Mouse (Mus musculus) MEL (cell line): Measurements from ENCODE around the gene Men1.

Experiments used
- CTCF ChIP-seq, 3 experiments: IDR thresholded peaks in 2 of 3; conservative IDR thresholded peaks in 1 of 3; 2 replicates each; pipeline ENCODE4 v1.5.1; 2011 to 2012; ENCODE audit warnings: low read length in 3 of 3, low read depth in 2 of 3, mild to moderate bottlenecking in 2 of 3, improper control_type of control experiment in 1 of 3, inconsistent platforms in 1 of 3, mixed read lengths in 1 of 3, moderate library complexity in 1 of 3; ENCODE audit not compliant: control insufficient read depth in 1 of 3, insufficient read depth in 1 of 3, poor library complexity in 1 of 3, severe bottlenecking in 1 of 3
- EP300 ChIP-seq, 2 experiments: IDR thresholded peaks; 2 replicates each; pipeline ENCODE4 v1.6.1; 2011; ENCODE audit warnings: improper control_type of control experiment in 2 of 2, low read length in 2 of 2, low read depth in 1 of 2, mild to moderate bottlenecking in 1 of 2
- MAX ChIP-seq: IDR thresholded peaks from 2 replicates; pipeline ENCODE4 v1.6.1; 2011; ENCODE audit warnings: low read length, improper control_type of control experiment
- MEF2A ChIP-seq: IDR thresholded peaks from 2 replicates; pipeline ENCODE4 v1.6.1; 2014; ENCODE audit warnings: low read depth, mild to moderate bottlenecking, inconsistent platforms, low read length, improper control_type of control experiment; ENCODE audit not compliant: poor library complexity, insufficient replicate concordance, severe bottlenecking; ENCODE audit errors: extremely low read depth
- MYB ChIP-seq: IDR thresholded peaks from 2 replicates; pipeline ENCODE4 v1.6.1; 2011; ENCODE audit warnings: mild to moderate bottlenecking, low read depth, low read length, improper control_type of control experiment
- NRF1 ChIP-seq: IDR thresholded peaks from 2 replicates; pipeline ENCODE4 v1.6.1; 2014; ENCODE audit warnings: low read depth, mild to moderate bottlenecking, inconsistent platforms, low read length, improper control_type of control experiment, moderate library complexity; ENCODE audit not compliant: poor library complexity, insufficient read depth, severe bottlenecking
- POLR2A ChIP-seq, 2 experiments: IDR thresholded peaks; 2 replicates each; pipeline ENCODE4 v1.6.1; 2011 to 2012; ENCODE audit warnings: low read length in 2 of 2, mild to moderate bottlenecking in 2 of 2, control low read depth in 1 of 2, improper control_type of control experiment in 1 of 2, low read depth in 1 of 2, moderate library complexity in 1 of 2; ENCODE audit not compliant: control insufficient read depth in 1 of 2, insufficient read depth in 1 of 2, poor library complexity in 1 of 2
- POLR2AphosphoS2 ChIP-seq: IDR thresholded peaks from 2 replicates; pipeline ENCODE4 v1.6.1; 2011; ENCODE audit warnings: low read length, improper control_type of control experiment
- POLR2AphosphoS5 ChIP-seq: IDR thresholded peaks from 2 replicates; pipeline ENCODE4 v1.6.1; 2012; ENCODE audit warnings: low read depth, borderline replicate concordance, mild to moderate bottlenecking, inconsistent platforms, low read length, moderate library complexity, mixed read lengths
- RCOR1 ChIP-seq: IDR thresholded peaks from 2 replicates; pipeline ENCODE4 v1.6.1; 2012; ENCODE audit warnings: low read depth, mild to moderate bottlenecking, inconsistent platforms, low read length, improper control_type of control experiment
- TAL1 ChIP-seq: IDR thresholded peaks from 2 replicates; pipeline ENCODE4 v1.6.1; 2012; ENCODE audit warnings: mild to moderate bottlenecking, inconsistent platforms, low read length, moderate library complexity, mixed read lengths
- ZC3H11A ChIP-seq: IDR thresholded peaks from 2 replicates; pipeline ENCODE4 v1.6.1; 2012; ENCODE audit warnings: low read depth, mild to moderate bottlenecking, inconsistent platforms, low read length, improper control_type of control experiment
- ZKSCAN1 ChIP-seq: IDR thresholded peaks from 2 replicates; pipeline ENCODE4 v1.6.1; 2012; ENCODE audit warnings: low read depth, mild to moderate bottlenecking, inconsistent platforms, low read length, improper control_type of control experiment, moderate library complexity

DNA sequence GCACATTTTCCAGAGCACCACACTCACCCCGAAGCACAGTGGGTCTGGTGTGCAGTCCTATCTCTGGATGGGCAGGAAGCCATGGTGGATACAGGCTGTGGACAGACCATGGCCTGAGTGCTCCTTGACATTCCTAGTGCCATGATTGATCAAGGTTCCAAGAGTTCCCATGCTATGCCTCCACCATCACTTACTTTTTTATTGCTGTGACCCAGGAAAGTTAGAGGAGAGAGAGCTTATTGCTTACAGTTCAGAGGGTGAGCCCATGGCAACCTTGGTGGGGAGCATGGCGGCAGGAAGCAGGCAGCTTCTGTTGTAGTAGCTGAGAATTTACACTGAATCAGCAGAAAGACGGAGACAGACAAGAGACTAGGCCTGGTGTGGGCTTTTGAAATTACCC lies 26.5 kb downstream of the Men1 start:
- TF ChIP-seq MEF2A = no peak
- TF ChIP-seq POLR2A (IDR thresholded peaks at IDR 0.05; ENCODE audit: control insufficient read depth in 1 of 2, insufficient read depth in 1 of 2, low read depth in 1 of 2, low read length in 2 of 2, poor library complexity in 1 of 2) = no peak
- TF ChIP-seq TAL1 = no peak
- no peak for TF ChIP-seq NRF1
- TF ChIP-seq CTCF (IDR thresholded peaks at IDR 0.05 in 2 of 3, conservative IDR thresholded peaks at IDR 0.05 in 1 of 3; ENCODE audit: control insufficient read depth in 1 of 3, insufficient read depth in 1 of 3, low read depth in 2 of 3, low read length in 3 of 3, poor library complexity in 1 of 3, severe bottlenecking in 1 of 3) = no peak
- TF ChIP-seq RCOR1 = no peak
- no peak for TF ChIP-seq MAX
- TF ChIP-seq MYB = no peak
- no peak for TF ChIP-seq ZKSCAN1
- TF ChIP-seq POLR2AphosphoS5 = no peak
- TF ChIP-seq POLR2AphosphoS2 = no peak
- TF ChIP-seq EP300 (IDR thresholded peaks at IDR 0.05; ENCODE audit: low read depth in 1 of 2, low read length in 2 of 2) = no peak
- TF ChIP-seq ZC3H11A = no peak
